Mouse (Mus musculus): ENCODE data around the gene Ikzf3. TPM values are rescaled to one million over a fixed set of nuclear protein-coding genes. Genes with fewer than 3 reads are reported as not detected.

The Ikzf3 gene
- total RNA-seq, 1 experiment from 2014 or later = 0.30 TPM

- DNase-seq = no peak
Measured at GRCm38 (mm10) chr11:98473916-98474479, 71.8 kb downstream of the Ikzf3 start.

GRCm38 (mm10) chr11:98472696-98473095 lies 73.1 kb downstream of the Ikzf3 start:
- DNase-seq = no peak

GRCm38 (mm10) chr11:98470795-98471194 lies 75.0 kb downstream of the Ikzf3 start:
- DNase-seq = no peak

GRCm38 (mm10) chr11:98469761-98470714 lies 75.8 kb downstream of the Ikzf3 start:
- peak; percentile 19 for DNase-seq

- no peak for DNase-seq
Measured at GRCm38 (mm10) chr11:98464516-98464915, 81.3 kb downstream of the Ikzf3 start.

- no peak for DNase-seq
Measured at GRCm38 (mm10) chr11:98463911-98464310, 81.9 kb downstream of the Ikzf3 start.

GRCm38 (mm10) chr11:98462255-98462654 lies 83.6 kb downstream of the Ikzf3 start:
- DNase-seq = no peak

GRCm38 (mm10) chr11:98461109-98461720 lies 84.6 kb downstream of the Ikzf3 start:
- DNase-seq = no peak

GRCm38 (mm10) chr11:98459860-98460259 lies 86.0 kb downstream of the Ikzf3 start:
- no peak for DNase-seq

- no peak for DNase-seq
Measured at GRCm38 (mm10) chr11:98459071-98459741, 86.6 kb downstream of the Ikzf3 start.

- no peak for DNase-seq
Measured at GRCm38 (mm10) chr11:98458121-98458990, 87.5 kb downstream of the Ikzf3 start.

- DNase-seq = peak; percentile 86
Measured at GRCm38 (mm10) chr11:98457367-98458120, 88.3 kb downstream of the Ikzf3 start.

- no peak for DNase-seq
Measured at GRCm38 (mm10) chr11:98456945-98457344, 88.9 kb downstream of the Ikzf3 start.

GRCm38 (mm10) chr11:98456545-98456944 lies 89.3 kb downstream of the Ikzf3 start:
- DNase-seq = no peak

GRCm38 (mm10) chr11:98455484-98455883 lies 90.3 kb downstream of the Ikzf3 start:
- DNase-seq = no peak

- DNase-seq = no peak
Measured at GRCm38 (mm10) chr11:98449921-98450771, 95.7 kb downstream of the Ikzf3 start.

GRCm38 (mm10) chr11:98449419-98449818 lies 96.4 kb downstream of the Ikzf3 start:
- DNase-seq = no peak

- DNase-seq = no peak
Measured at GRCm38 (mm10) chr11:98448191-98448790, 97.5 kb downstream of the Ikzf3 start.

GRCm38 (mm10) chr11:98447475-98447834 lies 98.4 kb downstream of the Ikzf3 start:
- no peak for DNase-seq
